Mouse (Mus musculus) lung, adult 2 months (tissue): Measurements from ENCODE around the gene Lsmem1.

Experiments used
- CTCF ChIP-seq: fragments of 200-500 bp; IDR thresholded peaks from 2 replicates; pipeline ENCODE4 v1.5.1; 2011; ENCODE audit warnings: mild to moderate bottlenecking, low read length, control low read depth; ENCODE audit not compliant: insufficient read depth
- POLR2A ChIP-seq: fragments of 200-500 bp; IDR thresholded peaks from 2 replicates; pipeline ENCODE4 v1.6.1; 2011; ENCODE audit warnings: low read depth, mild to moderate bottlenecking, control low read depth, low read length, borderline replicate concordance; ENCODE audit errors: extremely low read depth

- TF ChIP-seq CTCF: no peak
- TF ChIP-seq POLR2A: no peak
Observed at GRCm38 (mm10) chr12:40146510-40146909, 52.8 kb downstream of the Lsmem1 start.
